Mouse (Mus musculus): ENCODE measurements around the gene Tpbg. TPM values are rescaled to one million over a fixed set of nuclear protein-coding genes. Genes with fewer than 3 reads are reported as not detected.

Gene Tpbg
- total and polyA plus RNA-seq, 3 experiments, result not detected

DNA sequence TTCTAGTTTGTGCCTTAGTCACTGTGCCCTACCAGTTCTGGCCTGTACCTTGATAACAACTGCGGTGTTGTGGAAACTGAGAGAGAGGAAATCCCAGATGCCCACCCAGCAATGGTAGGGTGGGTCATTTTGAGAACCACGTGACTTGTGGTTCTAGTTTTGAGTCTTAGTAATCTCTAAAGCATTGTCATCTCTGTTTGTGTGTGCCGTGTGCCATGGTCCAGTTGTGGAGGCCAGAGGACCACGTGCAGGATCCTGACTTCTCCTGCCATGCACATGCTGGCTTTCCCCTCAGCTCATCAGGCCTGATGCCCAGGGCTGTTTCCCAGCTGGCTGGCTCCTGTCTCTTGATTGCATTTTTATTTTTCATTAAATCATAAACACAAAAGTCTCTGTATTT, 12.6 kb downstream of the Tpbg start:
- dilution Hi-C loops (cut with MboI; ENCODE audit: extremely low pct_ligation_motif_present, extremely low pct_unique_long_range_greater_than_20kb, low sequenced_read_pairs) (no loop called here), in situ Hi-C loops (cut with MboI; ENCODE audit: low pct_ligation_motif_present, low pct_unique_long_range_greater_than_20kb, low sequenced_read_pairs) (no loop called here)
- Histone ChIP-seq H3K9ac (ENCODE audit: insufficient read depth, low read depth) (no peak overlapping the region), H3K36me3 (replicated peaks in 1 of 2; ENCODE audit: control insufficient read depth in 1 of 2, insufficient read depth in 1 of 2, low read length in 1 of 2) (no peaks in the 10 kb centered on the region), H3K27me3 (replicated peaks) (no peaks in the 10 kb centered on the region), H3K9me3 (replicated peaks; ENCODE audit: low read length) (no peaks in the 10 kb centered on the region), H3K79me2 (replicated peaks; ENCODE audit: control insufficient read depth, extremely low read depth, insufficient read depth, poor library complexity, severe bottlenecking) (no peaks in the 10 kb centered on the region), H3K4me2 (ENCODE audit: insufficient read depth, low read depth, poor library complexity, severe bottlenecking) (no peak overlapping the region), H3K4me3 (replicated peaks in 1 of 3; ENCODE audit: low read depth in 2 of 3, low read length in 2 of 3, poor library complexity in 1 of 3) (no peak overlapping the region), H3K4me1 (ENCODE audit: control insufficient read depth in 1 of 2, insufficient read depth in 2 of 2) (peaks cover 4 to 7% of the 10 kb centered on the region in 2 experiments), H3K27ac (ENCODE audit: insufficient read depth, low read depth) (no peak overlapping the region)
- peak; percentile 12 for DNase-seq (ENCODE audit: extremely low read depth)
- TF ChIP-seq NRF1 (IDR thresholded peaks at IDR 0.05; ENCODE audit: low read depth, low read length) (no peak), MAX (IDR thresholded peaks at IDR 0.05; ENCODE audit: low read length) (peak; percentile 41; the same call in 1 of the 2 replicates), CHD1 (IDR thresholded peaks at IDR 0.05; ENCODE audit: low read depth, low read length) (no peak), SIN3A (IDR thresholded peaks at IDR 0.05; ENCODE audit: low read length) (no peak), CHD2 (IDR thresholded peaks at IDR 0.05; ENCODE audit: low read length) (no peak), EP300 (IDR thresholded peaks at IDR 0.05; ENCODE audit: low read length) (0 out of 2 replicates have a peak, but pooled peaks have one; percentile 34), MEF2A (IDR thresholded peaks at IDR 0.05; ENCODE audit: borderline replicate concordance, low read depth, low read length) (no peak), NELFE (IDR thresholded peaks at IDR 0.05; ENCODE audit: low read depth, low read length) (no peak), TCF12 (IDR thresholded peaks at IDR 0.05; ENCODE audit: low read depth, low read length) (no peak), KAT2A (IDR thresholded peaks at IDR 0.05; ENCODE audit: insufficient replicate concordance, low read length) (no peak), CTCF (conservative IDR thresholded peaks at IDR 0.05 in 1 of 2, IDR thresholded peaks at IDR 0.05 in 1 of 2; ENCODE audit: low read depth in 2 of 2, low read length in 2 of 2) (no peak), RAD21 (IDR thresholded peaks at IDR 0.05; ENCODE audit: low read depth, low read length) (no peak), SMC3 (IDR thresholded peaks at IDR 0.05; ENCODE audit: low read depth, low read length) (no peak), BHLHE40 (IDR thresholded peaks at IDR 0.05; ENCODE audit: low read depth, low read length) (peak; percentile 90), E2F4 (IDR thresholded peaks at IDR 0.05; ENCODE audit: insufficient replicate concordance, low read depth, low read length) (no peak), ZC3H11A (IDR thresholded peaks at IDR 0.05; ENCODE audit: low read depth, low read length) (no peak), MYC (IDR thresholded peaks at IDR 0.05; ENCODE audit: low read depth, low read length) (no peak), TBP (conservative IDR thresholded peaks at IDR 0.05; ENCODE audit: low read depth, low read length) (no peak), PAX5 (IDR thresholded peaks at IDR 0.05; ENCODE audit: low read length) (no peak), UBTF (IDR thresholded peaks at IDR 0.05; ENCODE audit: low read depth, low read length) (no peak), MXI1 (IDR thresholded peaks at IDR 0.05; ENCODE audit: low read depth, low read length) (no peak), MAZ (IDR thresholded peaks at IDR 0.05; ENCODE audit: low read depth, low read length) (no peak), RCOR1 (conservative IDR thresholded peaks at IDR 0.05; ENCODE audit: low read depth, low read length) (no peak), POLR2A (IDR thresholded peaks at IDR 0.05; ENCODE audit: low read depth, low read length) (no peak), JUND (conservative IDR thresholded peaks at IDR 0.05; ENCODE audit: low read depth, low read length) (0 out of 2 replicates have a peak, but pooled peaks have one; percentile 18), HCFC1 (IDR thresholded peaks at IDR 0.05; ENCODE audit: low read depth, low read length) (no peak), MAFK (IDR thresholded peaks at IDR 0.05; ENCODE audit: insufficient replicate concordance, low read length) (no peak), IRF4 (IDR thresholded peaks at IDR 0.05; ENCODE audit: low read depth, low read length) (peak; percentile 64; the same call in 1 of the 2 replicates), ZNF384 (IDR thresholded peaks at IDR 0.05; ENCODE audit: low read depth, low read length) (no peak), USF2 (conservative IDR thresholded peaks at IDR 0.05; ENCODE audit: low read depth, low read length) (no peak), USF1 (IDR thresholded peaks at IDR 0.05; ENCODE audit: low read depth, low read length) (peak; percentile 40), POLR2AphosphoS2 (IDR thresholded peaks at IDR 0.05; ENCODE audit: low read depth, low read length) (no peak)
